Mouse (Mus musculus): ENCODE results near the gene Olfr137.

Olfr137 gene

DNA sequence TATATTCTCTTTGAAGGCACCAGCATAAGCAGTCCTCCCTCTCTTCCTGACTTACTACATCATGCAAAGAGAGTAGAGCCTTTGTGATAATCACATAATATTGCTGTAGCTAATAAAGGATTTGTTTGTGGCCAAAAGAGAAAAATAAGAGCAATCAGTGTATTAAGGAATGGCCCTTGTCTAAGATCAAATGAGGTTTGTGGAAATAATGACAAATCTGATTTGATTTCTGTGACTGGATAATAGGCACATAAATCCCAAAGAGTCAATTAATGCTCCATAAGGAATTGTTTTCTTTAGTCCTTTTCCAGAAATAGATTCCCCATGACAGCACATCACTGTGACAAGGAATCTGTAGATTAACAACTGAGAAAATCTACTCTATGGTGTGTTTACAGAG lies at the start of gene Olfr137:
Gene Olfr137, minus strand, starts transcription at position 101 of the 400 bp plus-strand sequence.
- no peak for DNase-seq

DNA sequence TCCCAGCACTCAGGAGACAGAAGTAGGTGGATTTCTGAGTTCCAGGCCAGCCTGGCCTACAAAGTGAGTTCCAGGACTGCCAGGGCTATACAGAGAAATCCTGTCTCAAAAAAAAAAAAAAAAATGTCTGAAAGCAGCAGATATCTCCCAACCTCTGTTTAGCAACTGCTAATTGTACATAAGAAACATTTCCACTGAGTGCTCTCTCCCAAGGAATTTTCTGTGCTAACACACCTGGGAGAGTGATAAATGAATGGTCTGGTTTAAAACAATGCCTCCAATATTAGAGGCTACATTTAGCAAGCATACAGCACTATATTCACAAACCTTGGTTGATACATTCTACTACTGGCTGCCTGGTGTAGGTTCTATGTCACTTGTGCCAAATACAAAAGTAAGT lies 22.2 kb upstream of the Olfr137 start, which contains the start of gene Olfr136:
Gene Olfr136, plus strand, starts transcription at position 301 of the 400 bp plus-strand sequence.
- DNase-seq, result no peak

DNA sequence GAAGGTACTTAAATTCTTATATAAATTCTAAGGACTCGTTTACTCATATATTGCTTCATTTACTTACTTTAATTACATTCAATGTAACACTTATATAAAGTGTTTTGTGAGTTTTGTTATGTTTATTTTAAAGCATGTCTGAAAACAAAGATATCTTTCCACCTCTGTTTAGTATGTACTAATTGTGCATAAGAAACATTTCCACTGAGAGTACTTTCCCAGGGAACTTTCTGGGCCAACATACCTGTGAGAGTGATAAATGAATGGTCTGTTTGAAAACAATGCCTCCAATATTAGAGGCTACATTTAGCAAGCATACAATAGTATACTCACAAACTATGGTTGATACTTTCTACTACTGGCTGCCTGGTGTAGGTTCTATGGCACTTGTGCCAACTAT lies 46.6 kb downstream of the Olfr137 start, which contains the start of gene Olfr138:
Gene Olfr138, plus strand, starts transcription at position 301 of the 400 bp plus-strand sequence.
- no peak for DNase-seq
